Mouse (Mus musculus) spleen, embryonic (tissue): ENCODE measurements around the gene March6.

Experiments used
- CTCF ChIA-PET: fragments of 350-600 bp; sonication (Branson Sonifier 250); formaldehyde crosslinking; loops from one replicate; lab custom pipeline; 2022; lab: Charles Lee

March6 gene

DNA sequence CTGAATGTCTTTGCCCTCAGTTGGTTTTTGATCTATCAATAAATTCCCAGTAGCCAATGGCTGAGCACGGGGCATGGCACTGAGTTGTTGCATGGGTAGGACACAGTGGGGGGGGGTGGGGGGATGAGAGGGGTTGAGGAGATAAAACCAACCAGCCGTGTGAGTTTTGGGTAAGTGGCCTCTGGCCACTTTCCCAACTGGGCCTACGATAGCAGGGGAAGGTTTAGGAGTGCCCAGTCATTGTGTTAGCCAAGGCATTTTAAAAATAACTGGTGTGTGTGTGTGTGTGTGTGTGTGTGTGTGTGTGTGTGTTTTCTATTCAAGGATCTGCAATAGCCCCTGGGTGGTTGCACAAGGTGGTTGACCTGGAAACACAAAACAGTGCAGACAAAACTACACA lies 12.4 kb upstream of the March6 start:
- CTCF ChIA-PET = no interaction called here

DNA sequence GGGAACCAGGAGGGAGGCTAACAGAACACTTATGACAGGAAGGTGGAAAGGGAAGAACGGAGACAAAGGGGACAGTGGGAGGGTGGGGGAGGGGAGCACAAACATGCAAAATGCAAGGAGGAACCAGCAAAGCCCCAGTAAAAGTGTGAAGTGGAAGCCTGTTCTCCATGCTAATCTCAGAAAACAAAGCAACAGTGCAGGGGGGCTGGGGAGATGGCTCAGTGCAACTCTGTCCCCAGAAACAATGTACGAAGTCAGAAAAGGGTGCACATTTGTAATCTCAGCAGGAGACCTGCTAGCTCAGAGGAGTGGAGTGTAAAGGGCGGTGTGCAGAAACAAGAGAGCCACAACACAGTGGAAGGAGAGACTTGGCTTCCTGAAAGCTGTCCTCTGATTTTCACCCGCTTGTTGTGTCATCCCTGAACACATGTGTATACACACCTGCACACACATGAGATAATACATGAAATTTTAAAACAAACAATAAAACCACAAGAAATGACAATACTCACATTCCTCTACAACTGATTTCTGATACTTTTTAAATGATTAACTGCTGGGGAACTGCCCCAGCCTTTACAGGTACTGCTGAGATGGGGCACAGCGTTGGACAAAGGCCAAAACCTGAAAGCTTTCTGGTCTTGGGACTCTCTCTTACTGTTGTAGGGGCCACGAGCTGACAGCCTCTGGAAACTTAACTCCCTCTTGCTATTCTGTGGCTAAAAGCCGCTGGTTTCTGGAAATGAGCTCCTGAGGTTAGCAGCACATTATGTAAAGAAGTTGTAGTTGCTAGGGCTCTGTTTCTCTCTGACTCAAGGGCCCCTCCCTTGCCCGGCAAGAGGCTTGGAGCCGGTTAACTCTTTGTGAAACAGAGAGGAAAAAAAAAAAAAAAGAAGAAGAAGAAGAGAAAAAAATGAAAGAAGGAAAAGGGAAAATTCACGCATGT lies 11.4 kb upstream of the March6 start:
- CTCF ChIA-PET = interaction anchor here (0.6 kb wide), 1 partner anchor 88 kb away, joined by 3 read pairs; no protein-coding TSS in a partner anchor

DNA sequence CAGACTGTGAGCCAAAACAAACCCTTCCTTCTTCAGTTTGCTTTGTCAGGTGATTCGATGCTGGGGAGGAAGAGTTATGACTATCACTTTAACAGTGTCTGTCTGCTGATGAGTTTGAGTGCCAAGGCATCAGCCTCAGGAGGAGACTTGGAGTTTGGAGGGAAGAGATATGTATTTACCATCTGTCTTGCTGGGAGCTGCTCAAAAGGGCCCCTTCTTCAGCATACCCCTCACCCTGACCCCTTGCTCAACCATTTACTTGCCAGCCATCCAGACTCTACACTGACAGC lies 9.6 kb upstream of the March6 start:
- CTCF ChIA-PET = no interaction called here

DNA sequence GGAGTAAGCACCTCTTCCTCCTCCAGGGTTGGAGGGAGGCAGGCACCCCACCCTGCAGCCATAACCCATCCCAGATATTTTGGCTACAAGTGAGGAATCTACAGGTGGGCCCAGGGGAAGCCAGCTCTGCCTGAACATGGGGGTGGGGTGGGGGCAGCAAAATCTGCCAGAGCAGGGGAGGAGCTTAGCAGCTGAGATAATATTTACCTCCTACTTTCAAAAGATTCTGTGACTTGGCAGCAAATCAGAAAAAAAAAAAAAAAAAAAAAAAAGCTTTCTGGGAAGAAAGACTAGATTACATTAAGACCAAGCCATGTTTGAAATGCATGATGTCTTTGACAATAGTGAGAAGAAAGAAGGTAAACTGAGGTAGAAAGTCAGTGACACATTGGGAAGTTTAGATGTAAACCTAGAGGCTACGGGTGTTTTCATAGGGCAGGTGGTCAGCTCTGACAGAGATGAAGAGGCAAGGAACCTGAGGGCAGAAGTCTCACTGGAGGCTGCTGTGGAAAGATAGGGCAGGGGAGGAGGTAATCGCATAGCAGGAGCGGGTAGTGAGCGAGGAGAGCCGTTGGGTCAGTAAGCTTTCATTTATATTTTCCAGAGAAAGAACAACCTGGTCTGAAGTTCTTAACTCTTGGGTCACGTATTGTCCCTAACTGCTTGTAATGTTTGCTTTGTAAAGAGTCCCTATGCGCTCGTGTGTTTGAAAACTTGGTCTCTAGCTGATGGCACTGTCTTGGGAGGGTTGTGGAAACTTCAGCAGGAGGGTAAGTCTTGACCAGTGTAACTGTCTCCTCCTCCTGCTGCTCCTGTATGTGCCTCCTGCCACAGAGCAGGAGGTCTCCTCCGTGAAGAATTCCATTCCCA lies 9.0 kb upstream of the March6 start:
- CTCF ChIA-PET = no interaction called here

DNA sequence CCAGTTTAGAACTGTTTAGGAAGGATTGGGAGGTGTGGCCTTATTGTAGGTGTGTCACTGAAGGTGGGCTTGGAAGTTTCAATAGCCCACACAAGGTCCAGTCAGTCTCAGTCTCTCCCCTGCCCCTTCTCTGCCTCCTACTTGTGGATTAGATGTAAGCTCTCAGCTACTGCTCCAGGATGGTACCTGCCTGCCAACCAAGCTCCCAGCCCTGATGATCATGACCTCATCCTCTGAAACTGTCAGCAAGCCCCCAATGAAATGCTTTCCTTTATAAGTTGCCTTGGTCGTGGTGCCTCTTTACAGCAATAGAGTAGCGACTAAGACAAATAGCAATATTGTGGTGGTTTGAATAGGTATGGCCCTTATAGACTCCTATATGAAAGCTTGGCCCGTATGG lies 7.5 kb upstream of the March6 start:
- CTCF ChIA-PET = interaction anchor here (0.5 kb wide), 1 partner anchor 19 kb away, joined by 6 read pairs; no protein-coding TSS in a partner anchor

DNA sequence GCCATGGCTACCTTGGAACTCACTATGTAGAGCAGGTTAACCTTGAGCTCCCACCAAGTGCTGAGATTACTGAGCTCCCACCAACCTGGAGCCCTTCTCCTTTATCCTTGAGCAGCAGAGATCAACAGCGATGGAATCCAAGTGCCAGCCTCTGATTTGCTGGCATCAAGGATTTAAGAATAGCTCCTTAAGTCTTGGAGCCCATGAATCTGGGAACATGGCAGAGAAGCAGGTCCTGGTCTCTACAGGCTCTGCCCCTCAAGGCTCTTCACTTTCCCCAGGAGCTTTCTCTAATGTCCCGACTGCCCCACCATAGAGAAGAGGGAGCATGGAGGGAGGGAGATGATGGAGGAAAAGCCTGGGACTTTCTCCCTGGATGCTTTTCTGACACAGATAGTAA lies 6.9 kb upstream of the March6 start:
- CTCF ChIA-PET = interaction anchor here (0.5 kb wide), 1 partner anchor 19 kb away, joined by 6 read pairs; no protein-coding TSS in a partner anchor

DNA sequence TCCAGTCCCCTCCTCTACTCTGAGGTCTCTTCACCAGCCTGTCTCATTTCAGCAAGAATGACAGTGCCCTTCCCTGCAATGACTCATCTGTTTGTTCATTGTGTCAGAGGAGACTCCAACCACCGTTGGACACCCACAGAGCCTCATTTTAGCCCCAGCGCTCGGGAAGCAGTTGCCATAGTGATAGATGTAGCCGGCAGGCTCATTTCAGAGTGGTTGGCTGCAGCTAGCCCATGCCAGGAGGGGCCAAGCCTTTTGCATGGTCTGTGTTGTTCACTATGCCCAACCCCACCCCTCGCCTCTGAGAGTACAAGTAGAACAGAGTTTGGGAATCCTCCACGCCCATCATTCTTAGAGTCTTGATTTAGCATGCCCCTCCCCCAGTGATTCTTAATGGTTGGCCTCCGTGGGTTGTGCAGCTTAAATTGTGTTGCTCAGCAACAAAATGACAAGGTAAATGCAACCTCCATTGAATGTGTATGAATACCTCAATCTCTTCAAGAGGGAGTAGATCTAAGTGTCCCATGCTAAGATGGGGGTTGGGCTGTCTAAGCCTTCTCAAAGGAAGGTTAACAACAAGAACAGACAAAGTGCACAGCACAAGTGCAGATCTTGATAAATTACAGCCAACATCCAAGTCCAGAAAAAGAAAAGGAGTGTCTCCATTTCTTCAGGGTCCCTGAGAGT lies 5.3 kb upstream of the March6 start:
- CTCF ChIA-PET = no interaction called here

DNA sequence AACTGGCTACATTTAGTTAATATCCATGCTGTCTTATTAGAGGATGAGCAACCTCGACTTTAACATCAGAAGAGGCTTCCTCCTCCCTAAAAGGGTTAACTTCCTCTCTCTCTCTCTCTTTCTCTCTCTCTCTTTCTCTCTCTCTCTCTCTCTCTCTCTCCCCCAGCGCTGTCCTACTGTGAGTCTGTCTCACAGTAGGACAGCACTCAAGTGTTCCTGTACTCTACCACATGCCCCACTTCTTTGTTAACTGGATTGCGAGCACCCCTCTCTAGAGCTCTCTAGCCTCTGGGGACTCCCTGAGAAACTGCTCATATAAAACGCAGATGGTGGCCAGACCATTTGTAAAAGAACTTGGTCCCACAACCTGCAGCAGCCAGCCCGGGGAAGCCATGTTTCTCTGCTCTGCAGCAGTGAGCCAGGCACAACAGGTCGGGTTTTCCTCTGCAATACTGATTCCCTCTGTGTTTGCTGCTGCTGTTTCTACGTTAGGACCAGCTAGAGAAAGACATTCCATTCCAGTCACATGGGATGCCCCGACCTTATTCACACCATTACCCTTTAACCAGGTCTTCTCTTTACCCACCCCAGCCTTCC lies 4.5 kb upstream of the March6 start:
- CTCF ChIA-PET = no interaction called here

DNA sequence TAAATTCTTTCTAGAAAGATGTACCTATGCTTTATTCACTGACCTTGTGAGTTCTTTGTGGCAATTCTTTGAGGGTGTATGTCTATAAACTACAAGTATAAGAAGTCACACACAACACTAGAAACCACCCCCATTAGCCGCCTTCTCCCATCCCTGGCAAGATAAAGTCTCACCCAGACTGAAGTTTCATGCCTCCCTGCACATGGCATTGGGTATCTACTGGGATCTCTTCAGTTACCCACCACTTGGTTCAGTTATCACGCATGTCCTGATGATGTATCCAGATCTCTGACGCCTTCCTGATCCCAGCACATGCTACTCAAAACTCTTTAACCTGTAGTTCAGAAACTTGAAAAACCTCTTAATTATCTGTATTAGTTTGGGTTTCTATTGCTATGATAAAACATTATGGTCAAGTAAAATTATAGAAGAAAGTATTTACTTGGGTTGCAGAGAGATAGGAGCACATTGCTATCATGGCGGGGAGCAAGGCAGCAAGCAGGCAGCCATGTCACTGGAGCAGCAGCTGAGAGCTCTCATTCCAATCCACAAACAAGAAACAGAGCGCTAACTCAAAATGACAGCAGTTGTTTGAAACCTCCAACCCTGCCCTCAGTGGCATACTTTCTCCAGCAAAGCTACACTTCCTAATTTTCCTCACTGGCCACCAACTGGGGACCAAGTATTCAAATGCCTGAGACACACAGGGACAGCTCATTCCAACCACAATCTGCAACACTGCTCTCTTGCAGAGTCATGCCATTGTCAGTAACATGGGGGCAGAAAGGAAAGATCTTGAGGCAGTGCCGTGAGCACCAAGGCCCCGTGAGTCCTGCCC lies 3.8 kb upstream of the March6 start:
- CTCF ChIA-PET = no interaction called here

DNA sequence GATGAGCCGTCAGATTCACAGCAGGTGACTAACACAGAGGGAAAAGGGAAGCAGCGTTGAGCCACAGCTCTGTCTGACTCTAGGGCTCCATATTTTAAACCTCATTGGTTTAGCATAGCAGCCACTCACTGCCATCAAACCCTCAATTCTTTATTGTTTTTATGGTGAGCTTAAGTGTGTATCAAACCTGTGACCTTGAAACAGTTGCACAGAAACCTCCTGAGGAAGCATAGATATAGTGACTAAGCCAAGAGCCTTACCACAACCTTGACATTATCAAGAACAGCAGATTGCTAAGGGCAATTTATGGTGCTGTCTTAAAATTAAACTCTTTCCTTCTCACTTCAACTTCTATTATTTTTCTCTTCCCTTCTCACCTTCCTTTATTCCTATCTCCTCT lies 2.7 kb upstream of the March6 start:
- CTCF ChIA-PET = no interaction called here

DNA sequence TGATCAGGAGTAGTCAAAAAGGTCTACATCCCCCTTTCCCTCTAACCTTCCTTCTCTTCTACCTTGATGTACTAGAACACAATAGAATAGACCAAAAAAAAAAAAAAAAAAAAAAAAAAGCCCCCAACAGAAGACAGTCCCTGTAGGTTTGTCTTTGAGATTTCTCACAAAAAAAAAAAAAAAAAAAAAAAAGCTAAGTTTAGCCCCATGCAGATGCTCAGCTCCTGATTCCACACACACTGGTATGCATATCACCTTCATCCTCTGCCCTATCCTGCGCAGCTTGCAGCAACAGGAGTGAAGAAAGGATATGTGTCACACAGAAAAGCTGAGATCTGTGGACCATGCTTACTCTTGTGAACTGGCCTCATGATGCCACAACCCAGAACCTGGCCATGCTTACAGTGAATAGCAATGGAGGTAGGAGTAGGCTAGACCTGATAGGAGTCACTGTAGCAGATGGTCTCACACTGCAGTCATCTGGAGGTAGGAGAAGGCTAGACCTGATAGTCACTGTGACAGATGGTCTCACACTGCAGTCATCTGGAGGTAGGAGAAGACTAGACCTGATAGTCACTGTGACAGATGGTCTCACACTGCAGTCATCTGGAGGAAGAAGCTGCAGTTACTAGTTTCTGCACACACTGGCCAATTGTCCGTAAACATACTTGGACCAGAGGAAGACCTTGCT lies 1.6 kb upstream of the March6 start:
- CTCF ChIA-PET = interaction anchor here (0.6 kb wide), 1 partner anchor 163 kb away, joined by 3 read pairs; no protein-coding TSS in a partner anchor

DNA sequence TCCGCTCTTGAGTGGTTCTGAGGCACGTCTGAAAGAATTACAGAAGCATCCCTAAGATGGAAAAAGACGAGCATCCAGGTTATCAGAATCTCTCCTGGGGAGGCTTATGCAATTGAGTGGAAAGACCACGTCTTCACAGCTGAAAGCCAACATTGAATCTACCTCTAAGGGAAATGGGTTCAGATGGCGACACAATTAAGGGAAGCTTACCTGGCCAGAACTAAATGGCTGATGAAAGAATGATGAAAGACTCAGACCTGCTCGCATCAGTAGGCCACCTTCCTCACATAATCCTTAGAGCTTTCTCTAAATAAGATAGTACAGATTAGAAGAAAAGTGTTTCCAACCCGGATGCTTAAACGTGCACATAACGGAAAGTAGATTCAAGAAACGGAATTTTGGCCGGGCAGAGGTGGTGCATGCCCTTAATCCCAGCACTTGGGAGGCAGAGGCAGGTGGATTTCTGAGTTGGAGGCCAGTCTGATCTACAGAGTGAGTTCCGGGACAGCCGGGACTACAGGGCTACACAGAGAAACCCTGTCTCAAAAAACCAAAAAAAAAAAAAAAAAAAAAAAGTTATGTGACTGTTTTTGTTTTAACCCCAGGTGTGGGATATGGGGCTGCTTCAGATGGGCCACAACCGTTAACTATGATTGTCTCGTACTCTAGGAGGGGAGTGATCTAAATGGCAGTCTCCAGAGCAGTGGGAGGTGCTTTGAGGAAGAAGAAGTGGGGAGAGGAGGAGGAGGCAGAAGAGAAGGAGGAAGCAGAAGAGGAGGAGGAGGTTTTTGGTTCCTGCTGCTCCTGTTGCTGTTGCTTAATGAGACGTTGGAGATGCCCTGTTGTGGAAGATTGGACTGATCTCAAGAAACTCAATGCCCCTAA lies 835 bp upstream of the March6 start:
- CTCF ChIA-PET = interaction anchor here (0.6 kb wide), 1 partner anchor 197 kb away, joined by 16 read pairs; no protein-coding TSS in a partner anchor

DNA sequence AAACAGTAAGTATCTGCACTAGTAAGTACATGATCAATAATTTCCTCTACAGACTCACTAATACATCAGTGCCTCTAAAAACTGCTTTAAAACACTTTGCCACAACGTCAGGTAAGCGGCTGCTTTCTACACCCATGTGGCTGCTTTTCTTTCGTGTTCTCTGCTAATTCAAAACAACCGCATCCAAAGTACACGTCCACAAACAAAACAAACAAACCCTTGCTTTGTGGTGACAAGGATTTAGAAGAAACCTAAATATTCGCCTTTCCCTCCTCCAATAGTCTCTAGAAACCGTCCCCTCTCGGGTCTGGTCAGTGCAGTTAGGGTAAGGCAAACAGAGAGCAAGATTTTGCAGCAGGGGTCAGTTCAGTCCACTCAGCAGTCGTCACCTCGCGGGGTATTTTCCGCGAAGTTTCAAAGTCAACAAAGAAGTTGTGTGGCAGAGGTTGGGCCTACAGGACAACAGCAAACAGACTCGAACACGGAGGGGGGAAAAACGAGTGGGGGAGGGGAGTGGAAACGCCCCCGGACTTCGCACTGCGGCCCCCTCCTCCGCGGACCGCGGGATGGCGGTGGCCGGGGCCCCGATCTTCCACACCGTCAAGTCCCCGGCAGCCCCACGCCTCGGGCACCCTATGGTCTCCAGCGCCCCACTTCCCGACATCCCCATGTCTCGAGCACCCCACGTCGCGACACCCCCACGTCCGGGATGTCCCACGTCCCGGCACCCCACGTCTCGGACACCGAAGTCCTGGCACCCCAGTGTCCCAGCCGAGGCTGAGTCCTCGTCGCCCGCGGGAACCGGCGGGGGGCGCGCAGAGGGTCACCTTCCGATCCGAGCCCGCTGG lies 818 bp downstream of the March6 start:
- CTCF ChIA-PET = no interaction called here

DNA sequence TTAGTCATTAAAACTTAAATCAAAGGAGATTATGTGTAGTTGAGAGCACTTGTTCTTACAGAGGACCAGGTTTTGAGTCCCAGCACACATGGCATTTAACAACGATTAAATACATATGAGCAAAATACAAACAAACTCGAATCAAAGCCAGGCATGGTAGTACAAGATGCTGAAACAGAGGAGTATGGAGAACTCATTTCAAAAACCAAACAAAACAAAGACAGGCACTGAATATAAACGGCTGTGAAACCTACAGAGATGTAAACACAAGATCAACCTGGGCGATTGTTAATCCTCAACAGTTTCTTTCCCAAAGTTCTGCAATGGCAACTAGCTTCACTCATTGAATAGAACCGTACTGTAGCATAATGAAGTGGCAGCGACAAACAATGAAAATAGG lies 1.8 kb downstream of the March6 start:
- CTCF ChIA-PET = no interaction called here

DNA sequence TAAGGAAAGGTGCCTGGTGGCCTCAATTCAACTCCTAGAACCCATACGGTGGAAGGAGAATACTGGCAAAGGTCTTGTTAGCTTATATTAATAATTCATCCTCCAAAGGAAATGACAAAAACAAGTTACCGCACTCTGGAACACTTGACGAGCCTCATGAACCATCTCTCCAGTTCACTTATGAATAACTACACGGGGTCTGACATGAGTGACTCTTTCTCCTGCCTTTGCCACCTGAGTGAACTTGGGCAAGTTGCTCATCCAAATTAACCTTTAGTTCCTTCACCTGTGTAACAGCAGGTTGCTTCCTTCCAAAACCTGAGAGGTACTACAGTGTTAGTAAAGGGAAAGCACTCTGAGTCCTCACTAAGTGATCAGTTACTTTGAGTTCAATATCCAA lies 2.4 kb downstream of the March6 start:
- CTCF ChIA-PET = no interaction called here

DNA sequence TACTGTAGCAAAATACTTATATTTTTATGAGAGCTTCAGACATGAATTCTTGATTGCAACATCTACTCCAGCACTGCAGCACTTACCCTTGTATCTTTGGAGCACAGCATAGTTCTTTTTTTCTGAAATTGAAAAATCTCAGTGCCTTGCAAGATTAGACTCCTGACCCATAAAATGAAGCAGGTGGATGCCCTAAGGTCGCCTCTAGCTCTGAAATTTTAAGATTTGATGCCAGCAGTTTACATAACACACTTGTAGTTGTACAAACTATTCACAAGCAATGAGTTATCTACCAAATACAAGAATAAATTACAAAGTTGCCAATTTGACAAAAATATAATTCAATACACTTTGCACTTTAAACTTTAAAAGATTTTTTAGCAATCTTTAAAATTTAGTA lies 4.4 kb downstream of the March6 start:
- CTCF ChIA-PET = no interaction called here

DNA sequence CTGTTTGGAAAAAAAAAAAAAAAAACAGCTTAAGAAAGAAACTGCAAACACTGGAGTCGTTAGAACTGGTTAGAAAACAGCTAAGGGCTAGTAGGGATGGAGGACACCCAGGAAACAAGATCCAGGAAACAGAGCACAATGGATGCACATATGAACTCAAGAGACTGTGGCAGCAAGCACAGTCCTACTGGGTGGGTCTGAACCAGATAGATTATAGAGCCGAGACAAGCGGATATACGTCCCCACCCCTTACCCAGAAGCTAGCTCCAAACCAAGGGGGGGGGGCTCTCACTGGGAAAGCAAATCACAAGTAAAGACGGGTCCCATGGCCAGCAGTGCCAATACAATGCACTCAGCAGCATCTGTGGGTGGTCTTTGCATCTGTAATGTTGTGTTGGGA lies 11.9 kb downstream of the March6 start:
- CTCF ChIA-PET = interaction anchor here (0.6 kb wide), 3 partner anchors 19 to 161 kb away, joined by 3 to 6 read pairs (median 5); no protein-coding TSS in a partner anchor

DNA sequence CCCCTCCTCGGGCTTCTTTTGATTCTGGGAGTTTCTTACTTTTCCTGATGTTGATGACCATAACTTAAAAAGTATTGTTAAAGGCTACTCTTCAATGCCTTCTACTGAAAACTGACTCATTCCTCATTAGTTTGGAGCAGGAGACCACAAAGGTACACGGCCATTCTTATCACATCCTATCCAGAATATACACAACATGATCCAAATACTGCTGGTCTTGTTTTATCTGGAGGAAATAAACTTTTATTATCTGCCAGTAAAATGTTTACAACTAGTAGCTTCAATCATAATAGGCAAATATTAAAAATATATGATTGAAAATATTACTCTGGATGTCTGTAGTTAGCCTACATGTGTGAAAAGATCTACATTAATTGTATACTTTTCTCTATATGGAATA lies 12.5 kb downstream of the March6 start:
- CTCF ChIA-PET = interaction anchor here (0.6 kb wide), 2 partner anchors 20 to 160 kb away, joined by 5 to 6 read pairs; no protein-coding TSS in a partner anchor
